Mouse (Mus musculus) embryonic fibroblast, embryonic 13.5 days (primary cell): ENCODE data around the gene Fkbp5. TPM values are rescaled to one million over a fixed set of nuclear protein-coding genes. Genes with fewer than 3 reads are reported as not detected.

Experiments
- H3K27ac ChIP-seq: 2 replicates; pipeline ENCODE4 v1.5.1; 2012; ENCODE audit warnings: low read length, control low read depth, inconsistent platforms; ENCODE audit not compliant: insufficient read depth
- H3K4me1 ChIP-seq: 2 replicates; pipeline ENCODE4 v1.6.1; 2011; ENCODE audit warnings: low read length; ENCODE audit not compliant: control insufficient read depth, insufficient read depth
- H3K4me3 ChIP-seq: 2 replicates; pipeline ENCODE4 v1.5.1; 2011; ENCODE audit warnings: mild to moderate bottlenecking, control low read depth, low read length; ENCODE audit not compliant: insufficient read depth
- CTCF ChIP-seq: IDR thresholded peaks from 2 replicates; pipeline ENCODE4 v1.5.1; 2011; ENCODE audit warnings: mild to moderate bottlenecking, control low read depth, low read length, moderate library complexity, borderline replicate concordance; ENCODE audit not compliant: insufficient read depth
- POLR2A ChIP-seq: IDR thresholded peaks from 2 replicates; pipeline ENCODE4 v1.6.1; 2011; ENCODE audit warnings: low read depth, mild to moderate bottlenecking, control low read depth, low read length, moderate library complexity
- polyA plus RNA-seq: library from polyadenylated mRNA; stranded (reverse); fragments of >200 nt; gene quantifications from 2 replicates; pipeline ENCODE4 v1.2.4, GENCODE M21; 2011; ENCODE audit warnings: low read depth; ENCODE audit not compliant: missing spikeins, insufficient read length

Fkbp5 gene
- polyA plus RNA-seq, 1 experiment: 31.3 TPM

- peak overlapping the region; percentile 20 for H3K4me3 ChIP-seq
- no peak overlapping the region for H3K27ac ChIP-seq
- no peak for TF ChIP-seq POLR2A
- TF ChIP-seq CTCF: no peak
- H3K4me1 ChIP-seq: peaks cover 7% of the 10 kb centered on the region; the same call in 1 of the 2 replicates
Measured at GRCm38 (mm10) chr17:28517956-28518614, 758 bp upstream of the Fkbp5 start.

GRCm38 (mm10) chr17:28516881-28517280, 446 bp downstream of the Fkbp5 start:
- TF ChIP-seq CTCF (no peak), POLR2A (no peak)
- Histone ChIP-seq H3K4me3 (no peak overlapping the region), H3K4me1 (peaks cover 11% of the 10 kb centered on the region), H3K27ac (no peak overlapping the region)

GRCm38 (mm10) chr17:28515431-28516341, 1.6 kb downstream of the Fkbp5 start:
- no peak overlapping the region for H3K27ac ChIP-seq
- peaks cover 13% of the 10 kb centered on the region for H3K4me1 ChIP-seq
- H3K4me3 ChIP-seq: no peak overlapping the region
- TF ChIP-seq POLR2A (no peak), CTCF (no peak)

GRCm38 (mm10) chr17:28514555-28514954, 2.8 kb downstream of the Fkbp5 start:
- Histone ChIP-seq H3K4me3 (no peak overlapping the region), H3K4me1 (peaks cover 13% of the 10 kb centered on the region), H3K27ac (no peak overlapping the region)
- TF ChIP-seq POLR2A: no peak

GRCm38 (mm10) chr17:28513844-28514243, 3.5 kb downstream of the Fkbp5 start:
- Histone ChIP-seq H3K27ac (no peak overlapping the region), H3K4me1 (peaks cover 13% of the 10 kb centered on the region), H3K4me3 (no peak overlapping the region)
- TF ChIP-seq POLR2A (no peak), CTCF (no peak)

- no peak overlapping the region for H3K4me3 ChIP-seq
- H3K4me1 ChIP-seq: peaks cover 13% of the 10 kb centered on the region
- TF ChIP-seq POLR2A: no peak
- no peak for TF ChIP-seq CTCF
- no peak overlapping the region for H3K27ac ChIP-seq
Measured at GRCm38 (mm10) chr17:28513337-28513736, 4.0 kb downstream of the Fkbp5 start.

- Histone ChIP-seq H3K4me3 (no peak overlapping the region), H3K4me1 (peaks cover 13% of the 10 kb centered on the region), H3K27ac (no peak overlapping the region)
- TF ChIP-seq POLR2A (no peak), CTCF (no peak)
Measured at GRCm38 (mm10) chr17:28512696-28513095, 4.6 kb downstream of the Fkbp5 start.

GRCm38 (mm10) chr17:28511616-28512541, 5.4 kb downstream of the Fkbp5 start:
- Histone ChIP-seq H3K4me3 (no peak overlapping the region), H3K27ac (no peak overlapping the region), H3K4me1 (peaks cover 13% of the 10 kb centered on the region)
- no peak for TF ChIP-seq CTCF
- TF ChIP-seq POLR2A: no peak
